Mouse (Mus musculus): Measurements from ENCODE around the gene Pdzk1ip1. TPM values are rescaled to one million over a fixed set of nuclear protein-coding genes. Genes with fewer than 3 reads are reported as not detected.

Gene Pdzk1ip1
- polyA plus RNA-seq, 1 experiment from 2014 or later = 4.4 TPM

GRCm38 (mm10) chr4:115096435-115097145 is 8.1 kb downstream of the Pdzk1ip1 start:
- no peak overlapping the region for H3K27ac ChIP-seq
- peak overlapping the region; percentile 46; the same call in 1 of the 2 replicates for H3K4me3 ChIP-seq

GRCm38 (mm10) chr4:115097146-115097496 is 8.6 kb downstream of the Pdzk1ip1 start:
- Histone ChIP-seq H3K36me3 (ENCODE audit: poor library complexity, severe bottlenecking) (no peaks in the 10 kb centered on the region), H3K4me3 (no peak overlapping the region), H3K9ac (no peak overlapping the region), H3K4me1 (peaks cover 12% of the 10 kb centered on the region), H3K9me3 (replicated peaks) (no peaks in the 10 kb centered on the region), H3K27ac (no peak overlapping the region), H3K4me2 (peak overlapping the region; percentile 24; the same call in 1 of the 2 replicates), H3K27me3 (peaks cover 64% of the 10 kb centered on the region)
- ATAC-seq = no peak
- WGBS = under 1% methylated on average over 6 of the region's 6 CpGs

More at GRCm38 (mm10) chr4:115096435-115097145, 8.1 kb downstream of the Pdzk1ip1 start:
- no peaks in the 10 kb centered on the region for H3K36me3 ChIP-seq (ENCODE audit: poor library complexity, severe bottlenecking)
- H3K9ac ChIP-seq = peak overlapping the region; percentile 65
- peaks cover 12% of the 10 kb centered on the region for H3K4me1 ChIP-seq
- peak overlapping the region; percentile 86 for H3K4me2 ChIP-seq
- peaks cover 64% of the 10 kb centered on the region for H3K27me3 ChIP-seq
- no peaks in the 10 kb centered on the region for H3K9me3 ChIP-seq (replicated peaks)
- WGBS = 17% methylated on average over 11 of the region's 11 CpGs
- no peak for ATAC-seq

GRCm38 (mm10) chr4:115101682-115102081 is 13.2 kb downstream of the Pdzk1ip1 start:
- Histone ChIP-seq H3K9me3 (replicated peaks) (no peaks in the 10 kb centered on the region), H3K9ac (no peak overlapping the region), H3K27ac (no peak overlapping the region), H3K27me3 (peaks cover 29% of the 10 kb centered on the region), H3K4me1 (no peaks in the 10 kb centered on the region), H3K4me3 (no peak overlapping the region), H3K36me3 (ENCODE audit: poor library complexity, severe bottlenecking) (no peaks in the 10 kb centered on the region), H3K4me2 (no peak overlapping the region)
- peak; percentile 85 for ATAC-seq
- WGBS = 40% methylated on average over 6 of the region's 6 CpGs

- no peak overlapping the region for H3K4me2 ChIP-seq
- no peaks in the 10 kb centered on the region for H3K36me3 ChIP-seq (ENCODE audit: poor library complexity, severe bottlenecking)
- 67% methylated on average over 4 of the region's 4 CpGs for WGBS
- no peaks in the 10 kb centered on the region for H3K4me1 ChIP-seq
- H3K4me3 ChIP-seq = no peak overlapping the region
- ATAC-seq = no peak
- H3K27ac ChIP-seq = no peak overlapping the region
- H3K27me3 ChIP-seq = peaks cover 15% of the 10 kb centered on the region; the same call in 1 of the 2 replicates
- no peak overlapping the region for H3K9ac ChIP-seq
- no peaks in the 10 kb centered on the region for H3K9me3 ChIP-seq (replicated peaks)
Observed at GRCm38 (mm10) chr4:115103510-115103909, 15.0 kb downstream of the Pdzk1ip1 start.

GRCm38 (mm10) chr4:115111167-115111566 is 22.7 kb downstream of the Pdzk1ip1 start:
- Histone ChIP-seq H3K4me3 (no peak overlapping the region), H3K27ac (no peak overlapping the region), H3K36me3 (ENCODE audit: poor library complexity, severe bottlenecking) (no peaks in the 10 kb centered on the region), H3K9me3 (replicated peaks) (no peaks in the 10 kb centered on the region), H3K27me3 (peaks cover 7% of the 10 kb centered on the region; the same call in 1 of the 2 replicates), H3K4me2 (no peak overlapping the region), H3K9ac (no peak overlapping the region), H3K4me1 (no peaks in the 10 kb centered on the region)
- WGBS = 81% methylated on average over 2 of the region's 2 CpGs
- no peak for ATAC-seq

- Histone ChIP-seq H3K4me2 (no peak overlapping the region), H3K9me3 (replicated peaks) (no peaks in the 10 kb centered on the region), H3K9ac (no peak overlapping the region), H3K4me3 (no peak overlapping the region), H3K27me3 (peaks cover 7% of the 10 kb centered on the region; the same call in 1 of the 2 replicates), H3K27ac (no peak overlapping the region), H3K4me1 (no peaks in the 10 kb centered on the region), H3K36me3 (ENCODE audit: poor library complexity, severe bottlenecking) (no peaks in the 10 kb centered on the region)
- 26% methylated on average over 5 of the region's 5 CpGs for whole genome bisulfite sequencing
- no peak for ATAC-seq
Observed at GRCm38 (mm10) chr4:115113266-115113665, 24.8 kb downstream of the Pdzk1ip1 start.

- WGBS = 90% methylated on average over 3 of the region's 3 CpGs
- H3K27ac ChIP-seq = no peak overlapping the region
- H3K9me3 ChIP-seq (replicated peaks) = no peaks in the 10 kb centered on the region
- no peaks in the 10 kb centered on the region for H3K27me3 ChIP-seq
- H3K4me1 ChIP-seq = no peaks in the 10 kb centered on the region
- H3K4me3 ChIP-seq = no peak overlapping the region
- ATAC-seq = no peak
- no peaks in the 10 kb centered on the region for H3K36me3 ChIP-seq (ENCODE audit: poor library complexity, severe bottlenecking)
- H3K4me2 ChIP-seq = no peak overlapping the region
- H3K9ac ChIP-seq = no peak overlapping the region
Observed at GRCm38 (mm10) chr4:115119642-115120041, 31.1 kb downstream of the Pdzk1ip1 start.

- no peak overlapping the region for H3K27ac ChIP-seq
- no peak overlapping the region for H3K4me2 ChIP-seq
- 78% methylated on average over 2 of the region's 2 CpGs for WGBS
- no peaks in the 10 kb centered on the region for H3K27me3 ChIP-seq
- H3K9me3 ChIP-seq (replicated peaks) = no peaks in the 10 kb centered on the region
- H3K9ac ChIP-seq = no peak overlapping the region
- no peaks in the 10 kb centered on the region for H3K36me3 ChIP-seq (ENCODE audit: poor library complexity, severe bottlenecking)
- no peaks in the 10 kb centered on the region for H3K4me1 ChIP-seq
- no peak overlapping the region for H3K4me3 ChIP-seq
- no peak for ATAC-seq
Observed at GRCm38 (mm10) chr4:115121162-115121561, 32.7 kb downstream of the Pdzk1ip1 start.

- 90% methylated on average over 5 of the region's 5 CpGs for WGBS
Observed at GRCm38 (mm10) chr4:115121608-115122007, 33.1 kb downstream of the Pdzk1ip1 start.

GRCm38 (mm10) chr4:115123507-115123906 is 35.0 kb downstream of the Pdzk1ip1 start:
- H3K4me3 ChIP-seq = no peak overlapping the region
- 78% methylated on average over 2 of the region's 2 CpGs for WGBS
- no peaks in the 10 kb centered on the region for H3K4me1 ChIP-seq
- H3K36me3 ChIP-seq (ENCODE audit: poor library complexity, severe bottlenecking) = no peaks in the 10 kb centered on the region
- H3K9ac ChIP-seq = no peak overlapping the region
- H3K4me2 ChIP-seq = no peak overlapping the region
- H3K27ac ChIP-seq = no peak overlapping the region
- H3K9me3 ChIP-seq (replicated peaks) = no peaks in the 10 kb centered on the region
- no peaks in the 10 kb centered on the region for H3K27me3 ChIP-seq
- no peak for ATAC-seq

More at GRCm38 (mm10) chr4:115121608-115122007, 33.1 kb downstream of the Pdzk1ip1 start:
- H3K9me3 ChIP-seq (replicated peaks) = no peaks in the 10 kb centered on the region
- ATAC-seq = no peak
- no peak overlapping the region for H3K4me3 ChIP-seq
- no peak overlapping the region for H3K27ac ChIP-seq
- H3K4me1 ChIP-seq = no peaks in the 10 kb centered on the region
- H3K27me3 ChIP-seq = no peaks in the 10 kb centered on the region
- no peaks in the 10 kb centered on the region for H3K36me3 ChIP-seq (ENCODE audit: poor library complexity, severe bottlenecking)
- no peak overlapping the region for H3K9ac ChIP-seq
- H3K4me2 ChIP-seq = no peak overlapping the region

GRCm38 (mm10) chr4:115124713-115125112 is 36.2 kb downstream of the Pdzk1ip1 start:
- Histone ChIP-seq H3K4me3 (no peak overlapping the region), H3K27ac (no peak overlapping the region)

GRCm38 (mm10) chr4:115133085-115133484 is 44.6 kb downstream of the Pdzk1ip1 start:
- peak overlapping the region; percentile 65; the same call in 1 of the 2 replicates for H3K9ac ChIP-seq

More at GRCm38 (mm10) chr4:115124713-115125112, 36.2 kb downstream of the Pdzk1ip1 start:
- Histone ChIP-seq H3K27me3 (no peaks in the 10 kb centered on the region), H3K4me2 (no peak overlapping the region), H3K36me3 (ENCODE audit: poor library complexity, severe bottlenecking) (no peaks in the 10 kb centered on the region), H3K9me3 (replicated peaks) (no peaks in the 10 kb centered on the region), H3K9ac (no peak overlapping the region), H3K4me1 (no peaks in the 10 kb centered on the region)
- no peak for ATAC-seq

More at GRCm38 (mm10) chr4:115133085-115133484, 44.6 kb downstream of the Pdzk1ip1 start:
- Histone ChIP-seq H3K4me1 (peaks cover 9% of the 10 kb centered on the region; the same call in 1 of the 2 replicates), H3K4me2 (peak overlapping the region; percentile 84), H3K36me3 (ENCODE audit: poor library complexity, severe bottlenecking) (no peaks in the 10 kb centered on the region), H3K9me3 (replicated peaks) (no peaks in the 10 kb centered on the region), H3K27ac (no peak overlapping the region), H3K4me3 (peak overlapping the region; percentile 46), H3K27me3 (peaks cover 14% of the 10 kb centered on the region; the same call in 1 of the 2 replicates)
- WGBS = 8% methylated on average over 5 of the region's 5 CpGs
- ATAC-seq = 0 out of 2 replicates have a peak, but pooled peaks have one; percentile 33
